Mouse (Mus musculus) hindbrain, embryonic 11.5 days (tissue): ENCODE results near the gene Eif2b5. TPM values are rescaled to one million over a fixed set of nuclear protein-coding genes. Genes with fewer than 3 reads are reported as not detected.

ENCODE experiments used
- ATAC-seq: fragments of 200-750 bp; cut with Nextera tagmentation; 2 replicates; pipeline ENCODE4 v1.8.0; 2017; ENCODE audit warnings: mild to moderate bottlenecking, moderate TSS enrichment, moderate library complexity; ENCODE audit not compliant: low FRiP score
- DNase-seq: peaks from one replicate; pipeline ENCODE4 v3.0.0-alpha.2; 2015; ENCODE audit warnings: low spot score
- H3K27ac ChIP-seq: fragments of 300-500 bp; sonication (generic); 2 replicates; pipeline ENCODE4 v1.5.1; 2014; ENCODE audit warnings: mild to moderate bottlenecking, low read depth, low read length
- H3K27me3 ChIP-seq: fragments of 300-500 bp; sonication (generic); 2 replicates; pipeline ENCODE4 v1.6.1; 2014; ENCODE audit warnings: mild to moderate bottlenecking, low read length, moderate library complexity, mixed read lengths; ENCODE audit not compliant: control insufficient read depth, insufficient read depth
- H3K36me3 ChIP-seq: fragments of 300-500 bp; sonication (generic); 2 replicates; pipeline ENCODE4 v1.6.1; 2014; ENCODE audit warnings: mild to moderate bottlenecking, low read length, moderate library complexity, mixed read lengths; ENCODE audit not compliant: control insufficient read depth, insufficient read depth
- H3K4me1 ChIP-seq: fragments of 300-500 bp; sonication (generic); replicated peaks from 2 replicates; pipeline ENCODE4 v1.6.1; 2014; ENCODE audit warnings: low read length, mixed read lengths; ENCODE audit not compliant: control insufficient read depth, insufficient read depth
- H3K4me2 ChIP-seq: fragments of 300-500 bp; sonication (generic); replicated peaks from 2 replicates; pipeline ENCODE4 v1.6.1; 2014; ENCODE audit warnings: mild to moderate bottlenecking, low read depth, low read length
- H3K4me3 ChIP-seq: fragments of 300-500 bp; sonication (generic); 2 replicates; pipeline ENCODE4 v1.5.1; 2014; ENCODE audit warnings: low read depth, low read length
- H3K9ac ChIP-seq: fragments of 300-500 bp; sonication (generic); 2 replicates; pipeline ENCODE4 v1.6.1; 2014; ENCODE audit warnings: low read depth, low read length
- H3K9me3 ChIP-seq: fragments of 300-500 bp; sonication (generic); 2 replicates; pipeline ENCODE4 v1.6.1; 2016; ENCODE audit warnings: low read length; ENCODE audit not compliant: control insufficient read depth
- WGBS: fragments of 180-500 bp; shearing (Covaris S2); extraction: QIAGEN DNeasy Blood & Tissue Kit; methylation state at CpG from one replicate; pipeline ENCODE4 v1.1.7; 2014; 5-methylcytosine and 5-hydroxymethylcytosine counted together
- polyA plus RNA-seq: library from polyadenylated mRNA; unstranded; fragments of >200 nt; fragmentation: Nextera tagmentation; extraction: Ambion mirVana; gene quantifications from 2 replicates; pipeline ENCODE4 v1.2.1, GENCODE M21; 2014

Gene Eif2b5
- polyA plus RNA-seq, 1 experiment from 2014 or later = 139 TPM

GRCm38 (mm10) chr16:20551691-20552090 lies 53.1 kb downstream of the Eif2b5 start:
- Histone ChIP-seq H3K27ac (no peak overlapping the region), H3K27me3 (no peaks in the 10 kb centered on the region), H3K4me1 (peaks cover 3% of the 10 kb centered on the region; the same call in 1 of the 2 replicates), H3K36me3 (peaks cover 11% of the 10 kb centered on the region; the same call in 1 of the 2 replicates), H3K9ac (no peak overlapping the region), H3K9me3 (no peaks in the 10 kb centered on the region), H3K4me2 (no peak overlapping the region), H3K4me3 (no peak overlapping the region)
- DNase-seq (no peak), ATAC-seq (no peak)
- 95% methylated on average over 5 of the region's 5 CpGs for WGBS

- H3K36me3 ChIP-seq = peaks cover 11% of the 10 kb centered on the region; the same call in 1 of the 2 replicates
- H3K9ac ChIP-seq = no peak overlapping the region
- H3K9me3 ChIP-seq = no peaks in the 10 kb centered on the region
- no peak overlapping the region for H3K4me3 ChIP-seq
- ATAC-seq (no peak), DNase-seq (no peak)
- H3K27me3 ChIP-seq = no peaks in the 10 kb centered on the region
- H3K4me1 ChIP-seq = peaks cover 3% of the 10 kb centered on the region; the same call in 1 of the 2 replicates
- no peak overlapping the region for H3K27ac ChIP-seq
- WGBS = 83% methylated on average over 1 of the region's 1 CpGs
- no peak overlapping the region for H3K4me2 ChIP-seq
Observed at GRCm38 (mm10) chr16:20552594-20552993, 54.0 kb downstream of the Eif2b5 start.

GRCm38 (mm10) chr16:20555000-20555399 lies 56.4 kb downstream of the Eif2b5 start:
- Histone ChIP-seq H3K9me3 (no peaks in the 10 kb centered on the region), H3K9ac (no peak overlapping the region), H3K4me2 (no peak overlapping the region), H3K4me3 (no peak overlapping the region), H3K27me3 (no peaks in the 10 kb centered on the region), H3K27ac (no peak overlapping the region), H3K4me1 (no peaks in the 10 kb centered on the region), H3K36me3 (peaks cover 14% of the 10 kb centered on the region; the same call in 1 of the 2 replicates)
- ATAC-seq (no peak), DNase-seq (no peak)
- 91% methylated on average over 6 of the region's 6 CpGs for WGBS

- Histone ChIP-seq H3K9me3 (no peaks in the 10 kb centered on the region), H3K27ac (no peak overlapping the region), H3K4me3 (no peak overlapping the region), H3K36me3 (peaks cover 14% of the 10 kb centered on the region; the same call in 1 of the 2 replicates), H3K4me1 (no peaks in the 10 kb centered on the region), H3K9ac (no peak overlapping the region), H3K27me3 (no peaks in the 10 kb centered on the region), H3K4me2 (no peak overlapping the region)
- no peak for ATAC-seq
- WGBS = 85% methylated on average over 7 of the region's 7 CpGs
- DNase-seq = no peak
Observed at GRCm38 (mm10) chr16:20557381-20557780, 58.8 kb downstream of the Eif2b5 start.

Other genes with a start within 250 kb of the Eif2b5 start
- 103 and 105 TPM in 2 replicates for gene Parl, start 196.4 kb upstream of the Eif2b5 start, polyA plus RNA-seq
- not detected in 2 replicates for gene Cyp2ab1, start 173.4 kb upstream of the Eif2b5 start, polyA plus RNA-seq
- gene Abcc5, start 72.4 kb upstream of the Eif2b5 start, polyA plus RNA-seq = 65.4 and 89.9 TPM in 2 replicates
- 50.8 and 58.9 TPM in 2 replicates for gene Dvl3, start 18.2 kb downstream of the Eif2b5 start, polyA plus RNA-seq
- gene Ap2m1, start 36.7 kb downstream of the Eif2b5 start, polyA plus RNA-seq = 923 and 941 TPM in 2 replicates
- 52.4 and 63.1 TPM in 2 replicates for gene Abcf3, start 49.8 kb downstream of the Eif2b5 start, polyA plus RNA-seq
- 1.6 and 4.1 TPM in 2 replicates for gene Vwa5b2, start 90.7 kb downstream of the Eif2b5 start, polyA plus RNA-seq
- 26.9 and 32.5 TPM in 2 replicates for gene Eef1akmt4, start 112.8 kb downstream of the Eif2b5 start, polyA plus RNA-seq
- gene Gm49333, start 112.8 kb downstream of the Eif2b5 start, polyA plus RNA-seq = not detected in 2 replicates
- gene Alg3, start 112.9 kb downstream of the Eif2b5 start, polyA plus RNA-seq = 54.1 and 54.5 TPM in 2 replicates
- gene Camk2n2, start 122.5 kb downstream of the Eif2b5 start, polyA plus RNA-seq = 6.0 and 6.2 TPM in 2 replicates
- 3.1 and 3.5 TPM in 2 replicates for gene Ece2, start 131.0 kb downstream of the Eif2b5 start, polyA plus RNA-seq
- 427 and 504 TPM in 2 replicates for gene Psmd2, start 152.8 kb downstream of the Eif2b5 start, polyA plus RNA-seq
- gene Eif4g1, start 169.5 kb downstream of the Eif2b5 start, polyA plus RNA-seq = 140 and 173 TPM in 2 replicates
- 11.2 and 11.8 TPM in 2 replicates for gene Fam131a, start 194.4 kb downstream of the Eif2b5 start, polyA plus RNA-seq
- 103 and 105 TPM in 2 replicates for gene Polr2h, start 218.8 kb downstream of the Eif2b5 start, polyA plus RNA-seq
- gene Clcn2, start 218.9 kb downstream of the Eif2b5 start, polyA plus RNA-seq = 20.7 and 22.0 TPM in 2 replicates
- gene Chrd, start 234.3 kb downstream of the Eif2b5 start, polyA plus RNA-seq = 2.3 and 3.1 TPM in 2 replicates
- 0.39 and 0.83 TPM in 2 replicates for gene Thpo, start 235.7 kb downstream of the Eif2b5 start, polyA plus RNA-seq